Mouse (Mus musculus): ENCODE measurements around the gene Patj.

Patj gene

GRCm38 (mm10) chr4:98508471-98509271 lies 113.1 kb downstream of the Patj start:
- in situ Hi-C loops (cut with MboI, MseI): no loop called here

DNA sequence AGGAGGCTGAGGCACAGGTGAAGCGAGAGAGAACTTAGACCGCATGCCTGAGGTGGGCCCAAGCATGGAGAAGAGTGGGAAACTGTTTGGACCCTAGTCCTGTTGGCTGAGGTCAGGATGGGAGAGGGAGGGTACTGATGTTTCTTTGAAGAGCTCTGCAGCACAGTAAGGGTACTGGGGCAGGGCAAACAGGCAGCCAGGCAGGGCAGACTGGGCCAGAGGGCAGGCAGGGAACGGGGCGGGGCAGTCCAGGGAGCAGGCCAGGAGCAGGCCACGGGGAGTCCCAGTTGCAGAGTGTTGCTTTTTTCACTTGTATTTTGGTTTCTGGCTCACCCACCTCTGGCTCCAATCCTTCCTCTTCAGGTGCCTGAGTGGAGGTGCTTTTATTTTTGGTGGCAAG lies 114.4 kb downstream of the Patj start:
- in situ Hi-C loops (cut with MboI, MseI): loop anchor here (10.0 kb wide), 1 partner anchor 395 kb away; no protein-coding TSS in a partner anchor

GRCm38 (mm10) chr4:98511296-98511695 lies 115.7 kb downstream of the Patj start:
- in situ Hi-C loops (cut with MboI, MseI): loop anchor here (10.0 kb wide), 1 partner anchor 394 kb away; no protein-coding TSS in a partner anchor

- in situ Hi-C loops (cut with MboI, MseI): loop anchor here (10.0 kb wide), 1 partner anchor 393 kb away; no protein-coding TSS in a partner anchor
Measured at GRCm38 (mm10) chr4:98511964-98512743, 116.6 kb downstream of the Patj start.

GRCm38 (mm10) chr4:98520492-98520891 lies 124.9 kb downstream of the Patj start:
- in situ Hi-C loops (cut with MboI, MseI): no loop called here

DNA sequence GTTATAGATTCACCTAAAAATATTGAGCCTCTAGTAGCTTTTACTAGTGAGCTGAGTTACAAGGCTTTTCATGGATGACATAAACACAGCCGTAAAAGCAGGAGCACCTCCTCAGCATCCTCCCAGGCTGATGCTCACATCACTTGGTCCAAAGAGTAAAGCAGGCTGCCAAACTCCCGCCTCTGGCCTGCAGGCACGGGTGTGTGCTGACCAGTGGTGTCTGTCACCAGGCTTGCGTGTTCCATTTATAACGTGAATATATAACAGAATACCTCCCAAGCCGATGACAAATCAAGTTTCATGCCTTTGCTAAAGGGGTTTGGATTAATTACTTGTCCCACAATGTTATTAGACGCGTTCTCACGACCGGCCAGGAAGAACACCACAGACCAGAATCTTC lies 128.9 kb downstream of the Patj start:
- in situ Hi-C loops (cut with MboI, MseI): no loop called here

- in situ Hi-C loops (cut with MboI, MseI): no loop called here
Measured at GRCm38 (mm10) chr4:98535446-98535845, 139.9 kb downstream of the Patj start.

DNA sequence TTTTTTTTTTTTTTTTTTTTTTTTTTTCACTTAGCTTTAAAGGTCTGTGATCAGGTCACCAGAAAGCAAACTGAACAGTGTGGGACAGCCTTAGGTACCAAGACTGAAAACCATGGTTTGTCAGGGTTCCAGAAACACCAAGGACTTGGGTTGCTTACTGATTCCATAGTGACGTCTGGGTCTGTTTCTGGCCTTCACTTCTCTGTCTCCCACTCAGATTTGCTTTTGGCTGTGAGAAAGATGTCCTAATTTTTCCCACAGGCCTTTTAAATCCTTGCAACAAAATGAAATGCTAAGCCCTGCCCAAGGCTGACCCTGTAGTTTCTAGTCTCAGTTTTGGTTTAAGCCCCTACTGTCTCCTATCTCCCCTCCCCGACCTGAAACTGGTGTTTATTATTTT lies 146.0 kb downstream of the Patj start:
- in situ Hi-C loops (cut with MboI, MseI): no loop called here

GRCm38 (mm10) chr4:98543001-98543400 lies 147.4 kb downstream of the Patj start:
- in situ Hi-C loops (cut with MboI, MseI): no loop called here

GRCm38 (mm10) chr4:98545376-98545775 lies 149.8 kb downstream of the Patj start:
- in situ Hi-C loops (cut with MboI, MseI): no loop called here

DNA sequence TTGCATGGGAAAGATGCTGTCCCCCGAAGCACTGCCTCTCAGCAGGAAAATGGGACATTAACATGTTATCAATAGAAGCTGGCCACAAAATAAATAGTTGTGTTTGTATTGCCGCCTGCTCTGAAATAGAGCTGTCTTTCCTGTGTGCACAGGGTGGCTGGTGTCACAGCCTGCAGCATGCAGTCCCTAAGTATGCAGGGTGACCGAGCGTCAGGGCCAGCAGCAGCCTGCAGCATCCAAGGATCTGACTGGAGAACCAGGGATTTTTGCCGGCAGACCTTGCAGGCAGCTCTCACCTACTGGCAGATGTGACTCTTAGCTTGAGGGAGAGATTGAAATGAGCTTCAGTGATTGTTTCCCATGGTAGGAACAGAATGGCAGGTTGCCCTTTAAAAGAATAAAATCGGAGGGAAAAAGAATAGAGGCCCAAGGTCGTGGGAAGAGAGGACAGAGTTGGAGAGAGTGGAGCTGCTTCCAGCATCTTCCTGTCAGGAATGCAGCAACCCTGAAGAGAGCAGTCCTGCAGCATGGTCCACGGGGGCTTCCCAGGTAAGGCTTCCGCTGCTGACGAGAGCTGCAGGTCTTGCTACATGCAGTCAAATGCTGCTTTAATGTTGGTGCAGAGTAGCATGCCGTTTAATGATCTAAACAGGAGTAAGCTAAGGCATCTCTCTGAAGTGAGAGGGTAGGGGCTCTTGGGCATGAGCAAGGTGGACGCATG lies 151.0 kb downstream of the Patj start:
- in situ Hi-C loops (cut with MboI, MseI): no loop called here

- in situ Hi-C loops (cut with MboI, MseI): no loop called here
Measured at GRCm38 (mm10) chr4:98549491-98549890, 153.9 kb downstream of the Patj start.

GRCm38 (mm10) chr4:98550116-98550515 lies 154.5 kb downstream of the Patj start:
- in situ Hi-C loops (cut with MboI, MseI): loop anchor here (5.0 kb wide), 1 partner anchor 48 kb away; no protein-coding TSS in a partner anchor

DNA sequence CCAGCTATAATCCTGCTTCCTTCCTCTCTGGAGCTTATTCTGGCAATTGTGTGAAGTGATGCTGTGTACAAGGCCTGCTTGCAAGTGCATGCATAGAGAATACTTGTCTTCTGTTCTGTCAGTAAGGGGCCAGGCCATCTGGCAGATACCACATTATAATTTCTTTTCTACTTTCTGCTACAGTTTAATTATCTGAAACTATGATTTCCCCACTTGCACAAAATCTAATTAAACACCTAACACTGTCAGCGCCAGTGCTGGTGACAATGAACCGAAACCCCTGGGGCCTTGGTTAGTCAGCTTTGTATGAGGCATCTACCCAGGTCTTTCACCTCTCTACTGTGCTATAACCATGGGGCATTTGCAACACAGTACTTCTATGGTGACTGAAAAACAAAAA lies 160.1 kb downstream of the Patj start:
- in situ Hi-C loops (cut with MboI, MseI): no loop called here

DNA sequence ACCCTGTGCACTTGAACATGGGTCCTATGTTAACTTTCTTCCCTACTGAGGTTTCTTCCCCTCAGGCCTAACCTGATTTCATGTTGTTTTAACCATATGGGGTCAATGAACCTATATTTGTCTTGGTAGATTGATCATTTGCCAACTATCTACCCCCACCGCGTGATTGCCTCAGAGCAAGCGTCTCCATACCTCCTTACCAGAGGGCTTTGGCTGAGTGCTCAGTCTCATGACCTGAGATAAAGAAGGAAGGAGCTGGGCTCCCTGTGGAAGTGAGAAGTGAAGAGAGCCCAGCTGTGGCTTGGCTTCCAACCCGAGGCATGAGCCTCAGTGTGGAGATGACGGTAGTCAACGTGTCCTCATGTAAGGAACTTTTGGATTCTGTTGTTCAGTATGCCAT lies 160.9 kb downstream of the Patj start:
- in situ Hi-C loops (cut with MboI, MseI): no loop called here

- in situ Hi-C loops (cut with MboI, MseI): no loop called here
Measured at GRCm38 (mm10) chr4:98557192-98557591, 161.6 kb downstream of the Patj start.

GRCm38 (mm10) chr4:98560196-98560830 lies 164.7 kb downstream of the Patj start:
- in situ Hi-C loops (cut with MboI, MseI): no loop called here

GRCm38 (mm10) chr4:98563082-98563481 lies 167.5 kb downstream of the Patj start:
- in situ Hi-C loops (cut with MboI, MseI): no loop called here

- in situ Hi-C loops (cut with MboI, MseI): no loop called here
Measured at GRCm38 (mm10) chr4:98563506-98564195, 168.1 kb downstream of the Patj start.

GRCm38 (mm10) chr4:98564196-98564865 lies 168.7 kb downstream of the Patj start:
- in situ Hi-C loops (cut with MboI, MseI): no loop called here

Measured in T-helper 1 cell (primary cell).